Mouse (Mus musculus): ENCODE data around the gene Erc2.
A peak's percentile ranks its signal among the peaks of the same experiment; 100 is the strongest.
"Not testable (repeated sequence)": the region's sequence is repeated elsewhere in the genome, so short reads cannot be mapped to it uniquely, and the experiment has no call there.

The Erc2 gene

GRCm38 (mm10) chr14:27832196-27832595, 210.0 kb downstream of the Erc2 start:
- no peak for DNase-seq (ENCODE audit: low spot score)

GRCm38 (mm10) chr14:27835351-27835750, 213.1 kb downstream of the Erc2 start:
- DNase-seq (ENCODE audit: low spot score): no peak

GRCm38 (mm10) chr14:27837601-27838105, 215.4 kb downstream of the Erc2 start:
- DNase-seq (ENCODE audit: low spot score): no peak

GRCm38 (mm10) chr14:27840120-27840519, 217.9 kb downstream of the Erc2 start:
- DNase-seq (ENCODE audit: low spot score): no peak

- no peak for DNase-seq (ENCODE audit: low spot score)
Measured at GRCm38 (mm10) chr14:27846875-27847274, 224.6 kb downstream of the Erc2 start.

GRCm38 (mm10) chr14:27847291-27847690, 225.1 kb downstream of the Erc2 start:
- no peak for DNase-seq (ENCODE audit: low spot score)

GRCm38 (mm10) chr14:27851231-27851630, 229.0 kb downstream of the Erc2 start:
- DNase-seq (ENCODE audit: low spot score): no peak

- DNase-seq (ENCODE audit: low spot score): no peak
Measured at GRCm38 (mm10) chr14:27852606-27853005, 230.4 kb downstream of the Erc2 start.

GRCm38 (mm10) chr14:27860371-27861046, 238.3 kb downstream of the Erc2 start:
- DNase-seq (ENCODE audit: low spot score): no peak

- no peak for DNase-seq (ENCODE audit: low spot score)
Measured at GRCm38 (mm10) chr14:27862299-27862698, 240.1 kb downstream of the Erc2 start.

GRCm38 (mm10) chr14:27867386-27867785, 245.2 kb downstream of the Erc2 start:
- no peak for DNase-seq (ENCODE audit: low spot score)

- DNase-seq (ENCODE audit: low spot score): peak; percentile 22
Measured at GRCm38 (mm10) chr14:27873619-27874018, 251.4 kb downstream of the Erc2 start.

GRCm38 (mm10) chr14:27875991-27876411, 253.8 kb downstream of the Erc2 start:
- peak; percentile 22 for DNase-seq (ENCODE audit: low spot score)

GRCm38 (mm10) chr14:27881972-27882371, 259.7 kb downstream of the Erc2 start:
- DNase-seq (ENCODE audit: low spot score): no peak

- DNase-seq (ENCODE audit: low spot score): not testable (repeated sequence)
Measured at GRCm38 (mm10) chr14:27886337-27886736, 264.1 kb downstream of the Erc2 start.

GRCm38 (mm10) chr14:27887488-27887887, 265.3 kb downstream of the Erc2 start:
- peak; percentile 28 for DNase-seq (ENCODE audit: low spot score)

GRCm38 (mm10) chr14:27889650-27890049, 267.4 kb downstream of the Erc2 start:
- DNase-seq (ENCODE audit: low spot score): no peak

GRCm38 (mm10) chr14:27892416-27892815, 270.2 kb downstream of the Erc2 start:
- DNase-seq (ENCODE audit: low spot score): no peak

- no peak for DNase-seq (ENCODE audit: low spot score)
Measured at GRCm38 (mm10) chr14:27901772-27902171, 279.5 kb downstream of the Erc2 start.

- no peak for DNase-seq (ENCODE audit: low spot score)
Measured at GRCm38 (mm10) chr14:27921656-27922373, 299.6 kb downstream of the Erc2 start.

GRCm38 (mm10) chr14:27927369-27927768, 305.1 kb downstream of the Erc2 start:
- DNase-seq (ENCODE audit: low spot score): no peak

- peak; percentile 54 for DNase-seq (ENCODE audit: low spot score)
Measured at GRCm38 (mm10) chr14:27933533-27933932, 311.3 kb downstream of the Erc2 start.

- DNase-seq (ENCODE audit: low spot score): no peak
Measured at GRCm38 (mm10) chr14:27935714-27936113, 313.5 kb downstream of the Erc2 start.

Data from retina, embryonic 14.5 days (tissue).